Mouse (Mus musculus) liver, embryonic 14.5 days (tissue): ENCODE data around the gene Rarres2. TPM values are rescaled to one million over a fixed set of nuclear protein-coding genes. Genes with fewer than 3 reads are reported as not detected.
"Not testable (repeated sequence)": the region's sequence is repeated elsewhere in the genome, so short reads cannot be mapped to it uniquely, and the experiment has no call there.

Experiments used
- ATAC-seq: fragments of 200-750 bp; cut with Nextera tagmentation; 2 replicates; pipeline ENCODE4 v1.8.0; 2017; ENCODE audit warnings: moderate number of reproducible peaks, mild to moderate bottlenecking, moderate library complexity; ENCODE audit not compliant: insufficient read depth
- DNase-seq, 3 experiments: peaks; one replicate each; pipeline ENCODE4 v3.0.0-alpha.2; 2012 to 2013; ENCODE audit warnings: low read depth in 3 of 3, low spot score in 3 of 3
- H3K27ac ChIP-seq: fragments of 300-500 bp; sonication (generic); 2 replicates; pipeline ENCODE4 v1.5.1; 2014; ENCODE audit warnings: moderate library complexity, mild to moderate bottlenecking, control low read depth, inconsistent platforms
- H3K27me3 ChIP-seq: fragments of 300-500 bp; sonication (generic); 2 replicates; pipeline ENCODE4 v1.6.1; 2014; ENCODE audit warnings: mild to moderate bottlenecking, low read length, moderate library complexity; ENCODE audit not compliant: control insufficient read depth, insufficient read depth
- H3K36me3 ChIP-seq: fragments of 300-500 bp; sonication (generic); replicated peaks from 2 replicates; pipeline ENCODE4 v1.6.1; 2014; ENCODE audit warnings: low read depth; ENCODE audit not compliant: control insufficient read depth, insufficient read depth
- H3K4me1 ChIP-seq, 2 experiments: fragments of 200-500 bp in 1 of 2; fragments of 300-500 bp in 1 of 2; sonication (generic) in 1 of 2; replicated peaks; 2 replicates each; pipeline ENCODE4 v1.6.1; 2012 to 2014; ENCODE audit warnings: antibody characterized with exemption in 1 of 2, inconsistent platforms in 1 of 2, low read length in 1 of 2; ENCODE audit not compliant: control insufficient read depth in 2 of 2, insufficient read depth in 2 of 2
- H3K4me2 ChIP-seq: fragments of 300-500 bp; sonication (generic); 2 replicates; pipeline ENCODE4 v1.6.1; 2014; ENCODE audit warnings: low read depth, mild to moderate bottlenecking, control low read depth, moderate library complexity
- H3K4me3 ChIP-seq, 2 experiments: fragments of 200-500 bp in 1 of 2; fragments of 300-500 bp in 1 of 2; sonication (generic) in 1 of 2; 2 replicates each; pipeline ENCODE4 v1.5.1; 2012 to 2014; ENCODE audit warnings: low read depth in 2 of 2, low read length in 2 of 2, mild to moderate bottlenecking in 2 of 2, control low read depth in 1 of 2, inconsistent platforms in 1 of 2, moderate library complexity in 1 of 2; ENCODE audit not compliant: insufficient read depth in 1 of 2
- H3K9ac ChIP-seq: fragments of 300-500 bp; sonication (generic); replicated peaks from 2 replicates; pipeline ENCODE4 v1.6.1; 2014; ENCODE audit warnings: mild to moderate bottlenecking, control low read depth, moderate library complexity
- H3K9me3 ChIP-seq: fragments of 300-500 bp; sonication (generic); 2 replicates; pipeline ENCODE4 v1.6.1; 2016; ENCODE audit warnings: low read length, mixed read lengths; ENCODE audit not compliant: control insufficient read depth
- CTCF ChIP-seq: IDR thresholded peaks from 2 replicates; pipeline ENCODE4 v1.5.1; 2016; ENCODE audit warnings: antibody characterized with exemption, low read depth, control low read depth
- EP300 ChIP-seq: IDR thresholded peaks from 2 replicates; pipeline ENCODE4 v1.6.1; 2016; ENCODE audit warnings: antibody characterized with exemption, low read depth
- WGBS: fragments of 180-500 bp; shearing (Covaris S2); extraction: QIAGEN DNeasy Blood & Tissue Kit; methylation state at CpG from one replicate; pipeline ENCODE4 v1.1.7; 2014; ENCODE audit not compliant: insufficient replicate concordance; 5-methylcytosine and 5-hydroxymethylcytosine counted together
- polyA plus RNA-seq, 2 experiments: library from polyadenylated mRNA; depleted of rRNA in 1 of 2; stranded (reverse) in 1 of 2; unstranded in 1 of 2; fragments of >200 nt; fragmentation: Nextera tagmentation in 1 of 2; extraction: Ambion mirVana in 1 of 2; gene quantifications; 2 replicates each; pipeline versions ENCODE4 v1.2.1 to v1.2.3; 2012 to 2014

The Rarres2 gene
- polyA plus RNA-seq, 2 experiments = 11.3 to 16.3 TPM

DNA sequence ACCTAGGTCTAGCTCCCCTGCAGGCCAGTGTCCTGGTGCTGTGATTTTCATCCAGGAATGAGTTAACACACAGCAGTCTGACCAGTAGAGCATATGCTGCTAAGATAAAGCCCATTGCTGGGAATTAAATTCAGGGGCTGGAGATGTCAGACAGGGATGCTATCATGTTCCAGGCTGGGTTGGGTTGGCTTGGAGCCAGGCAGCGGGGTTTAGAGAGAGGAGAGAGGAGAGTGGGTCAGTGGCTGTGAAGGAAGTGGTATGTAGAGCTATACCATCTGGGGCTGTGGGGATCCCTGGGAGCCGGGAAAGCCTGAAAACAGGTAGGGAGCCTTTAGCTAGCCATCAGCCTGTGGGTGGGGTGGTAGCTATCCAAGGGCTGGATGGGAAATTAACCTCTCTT is 41.7 kb downstream of the Rarres2 start:
- WGBS = 40% methylated on average over 2 of the region's 2 CpGs
- Histone ChIP-seq H3K4me2 (no peak overlapping the region), H3K9ac (no peak overlapping the region), H3K27ac (no peak overlapping the region), H3K27me3 (no peaks in the 10 kb centered on the region), H3K4me3 (no peak overlapping the region), H3K9me3 (no peaks in the 10 kb centered on the region), H3K36me3 (no peaks in the 10 kb centered on the region), H3K4me1 (0 out of 4 replicates have a peak, but pooled peaks cover 0 to 2% of the 10 kb centered on the region in 2 experiments)
- no peak for ATAC-seq
- no peak for TF ChIP-seq EP300
- no peak for TF ChIP-seq CTCF
- DNase-seq = no peak

DNA sequence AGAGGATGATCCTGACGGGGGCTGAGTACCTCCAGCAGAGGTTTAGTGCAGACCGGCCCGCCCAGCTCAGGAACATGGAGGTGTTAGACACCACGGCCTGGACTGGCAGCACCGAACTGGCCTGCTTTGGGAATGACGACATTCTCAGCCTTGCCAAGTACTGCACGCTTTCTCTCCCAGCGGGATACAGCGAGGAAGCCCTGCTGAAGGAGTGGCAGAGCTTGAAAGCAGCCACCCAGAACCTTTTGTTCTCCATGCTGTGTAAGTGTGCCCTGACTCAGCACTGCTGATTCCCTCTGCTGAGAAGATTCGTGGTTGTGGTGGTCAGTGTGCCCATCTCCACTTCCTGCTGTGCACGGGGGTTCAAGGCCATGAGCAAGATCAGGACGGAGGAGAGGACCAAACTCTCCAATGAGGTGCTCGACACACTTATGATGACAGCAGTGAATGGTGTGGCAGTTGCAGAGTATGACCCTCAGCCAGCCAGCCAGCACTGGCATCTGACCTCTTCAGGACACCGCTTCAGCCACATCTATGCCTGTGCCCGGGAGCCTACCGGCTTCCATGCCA is 42.6 kb downstream of the Rarres2 start:
- no peaks in the 10 kb centered on the region for H3K9me3 ChIP-seq
- no peak overlapping the region for H3K27ac ChIP-seq
- WGBS = 59% methylated on average over 16 of the region's 16 CpGs
- H3K9ac ChIP-seq = no peak overlapping the region
- H3K4me2 ChIP-seq = no peak overlapping the region
- no peaks in the 10 kb centered on the region for H3K27me3 ChIP-seq
- no peak for TF ChIP-seq CTCF
- no peak for TF ChIP-seq EP300
- 0 out of 4 replicates have a peak, but pooled peaks cover 0 to 2% of the 10 kb centered on the region in 2 experiments for H3K4me1 ChIP-seq
- ATAC-seq = no peak
- H3K36me3 ChIP-seq = no peaks in the 10 kb centered on the region
- no peak for DNase-seq
- H3K4me3 ChIP-seq = no peak overlapping the region

DNA sequence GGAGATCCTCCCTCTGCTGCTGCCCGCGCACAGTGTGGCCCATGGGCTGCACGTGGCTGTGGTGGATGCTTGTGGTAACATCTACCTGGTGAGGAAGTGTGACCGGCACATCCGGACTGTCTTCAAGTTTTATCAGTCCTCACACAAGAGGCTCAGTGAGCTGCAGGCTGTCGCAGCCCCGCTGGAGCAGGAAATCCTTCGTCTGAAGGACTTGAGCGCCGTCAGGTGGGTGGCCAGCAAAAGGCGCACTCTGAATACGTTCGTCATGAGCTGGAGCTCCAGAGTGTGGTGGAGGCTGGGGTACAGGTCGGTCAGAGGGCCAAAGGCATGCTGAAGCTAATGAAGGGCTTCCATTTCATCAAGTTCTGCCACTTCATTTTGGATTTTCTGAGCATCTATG is 43.3 kb downstream of the Rarres2 start:
- Histone ChIP-seq H3K4me2 (no peak overlapping the region), H3K27me3 (no peaks in the 10 kb centered on the region), H3K4me3 (no peak overlapping the region), H3K4me1 (0 out of 4 replicates have a peak, but pooled peaks cover 0 to 2% of the 10 kb centered on the region in 2 experiments), H3K27ac (no peak overlapping the region), H3K36me3 (no peaks in the 10 kb centered on the region), H3K9ac (no peak overlapping the region), H3K9me3 (no peaks in the 10 kb centered on the region)
- 41% methylated on average over 14 of the region's 14 CpGs for WGBS
- DNase-seq (no peak), ATAC-seq (no peak)
- no peak for TF ChIP-seq EP300
- peak; percentile 35 for TF ChIP-seq CTCF

DNA sequence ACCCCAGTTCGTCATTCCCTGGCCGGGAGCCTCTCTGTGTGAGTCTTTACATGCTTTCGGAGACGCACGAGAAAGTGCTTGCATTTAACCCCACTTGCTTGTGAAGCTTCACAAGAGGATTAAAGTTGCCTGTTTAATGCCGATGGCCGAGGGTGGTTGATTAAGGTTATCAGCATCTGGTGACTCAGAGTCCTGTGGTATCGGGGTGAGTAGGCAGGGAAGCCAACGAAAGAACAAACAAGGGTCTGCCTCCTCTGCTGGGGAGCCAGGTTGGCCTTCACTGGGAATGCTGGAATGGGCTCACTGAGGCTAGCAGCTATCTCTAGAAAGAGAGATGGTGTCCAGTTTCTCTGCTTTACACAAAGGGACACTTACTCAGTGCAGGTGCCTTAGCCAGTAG is 44.7 kb downstream of the Rarres2 start:
- Histone ChIP-seq H3K4me3 (no peak overlapping the region), H3K9me3 (no peaks in the 10 kb centered on the region), H3K9ac (no peak overlapping the region), H3K27ac (no peak overlapping the region), H3K36me3 (no peaks in the 10 kb centered on the region), H3K4me1 (0 out of 4 replicates have a peak, but pooled peaks cover 0 to 2% of the 10 kb centered on the region in 2 experiments), H3K4me2 (no peak overlapping the region), H3K27me3 (no peaks in the 10 kb centered on the region)
- DNase-seq (no peak), ATAC-seq (no peak)
- TF ChIP-seq CTCF (no peak), EP300 (no peak)
- WGBS = 68% methylated on average over 9 of the region's 9 CpGs

DNA sequence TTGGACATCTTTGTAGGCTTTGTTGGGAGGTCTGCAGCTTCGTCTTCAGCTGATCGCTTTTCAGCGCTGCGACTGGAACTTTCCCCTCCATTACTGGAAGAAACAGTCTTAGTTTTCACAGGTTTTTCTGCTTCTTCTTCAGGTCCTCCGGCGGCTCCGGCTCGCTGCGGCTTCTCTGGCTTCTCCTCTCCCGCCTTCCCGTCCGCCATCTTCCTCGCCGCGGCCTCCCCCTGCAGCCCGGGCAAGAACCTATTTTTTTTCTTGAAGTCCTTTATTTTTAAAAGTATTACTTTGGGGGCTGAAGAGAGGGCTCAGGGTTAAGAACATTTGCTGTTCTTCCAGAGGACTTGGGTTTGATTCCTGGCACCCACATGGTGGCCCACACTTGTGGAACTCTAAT is 47.7 kb downstream of the Rarres2 start:
- H3K27ac ChIP-seq, H3K4me3 ChIP-seq, H3K36me3 ChIP-seq, H3K27me3 ChIP-seq, H3K4me1 ChIP-seq, H3K4me2 ChIP-seq, H3K9me3 ChIP-seq, ATAC-seq, DNase-seq, H3K9ac ChIP-seq: not testable (repeated sequence)
- WGBS = 85% methylated on average over 14 of the region's 16 CpGs

Other genes starting within 250 kb of the Rarres2 start
- gene Krba1, start 177.2 kb downstream of the Rarres2 start, polyA plus RNA-seq (2012; rRNA removed) = 1.6 and 2.0 TPM in 2 replicates
- 0.94 and 1.0 TPM in 2 replicates for gene Krba1, start 177.2 kb downstream of the Rarres2 start, polyA plus RNA-seq (2014; fragmentation: Nextera tagmentation; extraction: Ambion mirVana)
- 2.2 and 2.8 TPM in 2 replicates for gene Zfp467, start 127.0 kb downstream of the Rarres2 start, polyA plus RNA-seq (2012; rRNA removed)
- 2.3 and 2.9 TPM in 2 replicates for gene Zfp467, start 127.0 kb downstream of the Rarres2 start, polyA plus RNA-seq (2014; fragmentation: Nextera tagmentation; extraction: Ambion mirVana)
- gene Sspo, start 124.6 kb downstream of the Rarres2 start, polyA plus RNA-seq (2012; rRNA removed) = 0.04 and 0.09 TPM in 2 replicates
- not detected in 2 replicates for gene Sspo, start 124.6 kb downstream of the Rarres2 start, polyA plus RNA-seq (2014; fragmentation: Nextera tagmentation; extraction: Ambion mirVana)
- 0.75 and 1.0 TPM in 2 replicates for gene Atp6v0e2, start 35.2 kb downstream of the Rarres2 start, polyA plus RNA-seq (2012; rRNA removed)
- 0.77 and 0.81 TPM in 2 replicates for gene Atp6v0e2, start 35.2 kb downstream of the Rarres2 start, polyA plus RNA-seq (2014; fragmentation: Nextera tagmentation; extraction: Ambion mirVana)
- 2.8 and 3.0 TPM in 2 replicates for gene Lrrc61, start 18.0 kb downstream of the Rarres2 start, polyA plus RNA-seq (2012; rRNA removed)
- gene Lrrc61, start 18.0 kb downstream of the Rarres2 start, polyA plus RNA-seq (2014; fragmentation: Nextera tagmentation; extraction: Ambion mirVana) = 1.3 and 1.7 TPM in 2 replicates
- gene Gm45021, start 16.8 kb upstream of the Rarres2 start, polyA plus RNA-seq (2012; rRNA removed) = not detected in 2 replicates
- not detected in 2 replicates for gene Gm45021, start 16.8 kb upstream of the Rarres2 start, polyA plus RNA-seq (2014; fragmentation: Nextera tagmentation; extraction: Ambion mirVana)
- gene Repin1, start 21.1 kb upstream of the Rarres2 start, polyA plus RNA-seq (2012; rRNA removed) = 7.1 and 7.3 TPM in 2 replicates
- 6.3 and 6.5 TPM in 2 replicates for gene Repin1, start 21.1 kb upstream of the Rarres2 start, polyA plus RNA-seq (2014; fragmentation: Nextera tagmentation; extraction: Ambion mirVana)
- gene Gm44965, start 21.2 kb upstream of the Rarres2 start, polyA plus RNA-seq (2012; rRNA removed) = not detected in 2 replicates
- gene Gm44965, start 21.2 kb upstream of the Rarres2 start, polyA plus RNA-seq (2014; fragmentation: Nextera tagmentation; extraction: Ambion mirVana) = not detected in 2 replicates
- 1.0 TPM in 2 replicates for gene Zfp775, start 29.3 kb upstream of the Rarres2 start, polyA plus RNA-seq (2012; rRNA removed)
- 1.4 and 1.7 TPM in 2 replicates for gene Zfp775, start 29.3 kb upstream of the Rarres2 start, polyA plus RNA-seq (2014; fragmentation: Nextera tagmentation; extraction: Ambion mirVana)
- gene AI854703, start 54.0 kb upstream of the Rarres2 start, polyA plus RNA-seq (2012; rRNA removed) = 0.31 and 0.34 TPM in 2 replicates
- 0.06 and 0.27 TPM in 2 replicates for gene AI854703, start 54.0 kb upstream of the Rarres2 start, polyA plus RNA-seq (2014; fragmentation: Nextera tagmentation; extraction: Ambion mirVana)
- gene Gimap8, start 74.4 kb upstream of the Rarres2 start, polyA plus RNA-seq (2012; rRNA removed) = 0.90 and 1.3 TPM in 2 replicates
- 0.17 and 0.18 TPM in 2 replicates for gene Gimap8, start 74.4 kb upstream of the Rarres2 start, polyA plus RNA-seq (2014; fragmentation: Nextera tagmentation; extraction: Ambion mirVana)
- 3.9 and 7.2 TPM in 2 replicates for gene Gimap9, start 103.3 kb upstream of the Rarres2 start, polyA plus RNA-seq (2012; rRNA removed)
- gene Gimap9, start 103.3 kb upstream of the Rarres2 start, polyA plus RNA-seq (2014; fragmentation: Nextera tagmentation; extraction: Ambion mirVana) = 8.0 and 10.6 TPM in 2 replicates
- gene Gimap4, start 111.8 kb upstream of the Rarres2 start, polyA plus RNA-seq (2012; rRNA removed) = 5.0 and 6.2 TPM in 2 replicates
- gene Gimap4, start 111.8 kb upstream of the Rarres2 start, polyA plus RNA-seq (2014; fragmentation: Nextera tagmentation; extraction: Ambion mirVana) = 8.3 and 8.8 TPM in 2 replicates
- 2.7 and 4.3 TPM in 2 replicates for gene Gimap6, start 135.4 kb upstream of the Rarres2 start, polyA plus RNA-seq (2012; rRNA removed)
- gene Gimap6, start 135.4 kb upstream of the Rarres2 start, polyA plus RNA-seq (2014; fragmentation: Nextera tagmentation; extraction: Ambion mirVana) = 6.6 and 6.8 TPM in 2 replicates
- 0.39 TPM in 1 of 2 replicates, not detected in the other for gene Gm28053, start 145.8 kb upstream of the Rarres2 start, polyA plus RNA-seq (2012; rRNA removed)
- gene Gm28053, start 145.8 kb upstream of the Rarres2 start, polyA plus RNA-seq (2014; fragmentation: Nextera tagmentation; extraction: Ambion mirVana) = 0.48 and 1.0 TPM in 2 replicates
- gene Gimap7, start 145.8 kb upstream of the Rarres2 start, polyA plus RNA-seq (2012; rRNA removed) = 0.06 TPM in 1 of 2 replicates, not detected in the other
- 0.10 TPM in 1 of 2 replicates, not detected in the other for gene Gimap7, start 145.8 kb upstream of the Rarres2 start, polyA plus RNA-seq (2014; fragmentation: Nextera tagmentation; extraction: Ambion mirVana)
- gene Gimap1, start 166.3 kb upstream of the Rarres2 start, polyA plus RNA-seq (2012; rRNA removed) = 1.1 and 1.8 TPM in 2 replicates
- 3.2 and 5.5 TPM in 2 replicates for gene Gimap1, start 166.3 kb upstream of the Rarres2 start, polyA plus RNA-seq (2014; fragmentation: Nextera tagmentation; extraction: Ambion mirVana)
- 1.8 and 1.9 TPM in 2 replicates for gene Gimap5, start 173.4 kb upstream of the Rarres2 start, polyA plus RNA-seq (2012; rRNA removed)
- 2.1 and 2.7 TPM in 2 replicates for gene Gimap5, start 173.4 kb upstream of the Rarres2 start, polyA plus RNA-seq (2014; fragmentation: Nextera tagmentation; extraction: Ambion mirVana)
- 0.05 and 0.06 TPM in 2 replicates for gene Gimap3, start 198.1 kb upstream of the Rarres2 start, polyA plus RNA-seq (2012; rRNA removed)
- not detected in 2 replicates for gene Gimap3, start 198.1 kb upstream of the Rarres2 start, polyA plus RNA-seq (2014; fragmentation: Nextera tagmentation; extraction: Ambion mirVana)